Mouse (Mus musculus) liver, adult (tissue): Measurements from ENCODE around the gene Me1.

Source experiments
- GATA4 ChIP-seq: IDR thresholded peaks from 2 replicates; pipeline ENCODE4 v1.6.1; 2014; ENCODE audit warnings: mild to moderate bottlenecking, low read length; ENCODE audit not compliant: insufficient replicate concordance

Me1 gene

DNA sequence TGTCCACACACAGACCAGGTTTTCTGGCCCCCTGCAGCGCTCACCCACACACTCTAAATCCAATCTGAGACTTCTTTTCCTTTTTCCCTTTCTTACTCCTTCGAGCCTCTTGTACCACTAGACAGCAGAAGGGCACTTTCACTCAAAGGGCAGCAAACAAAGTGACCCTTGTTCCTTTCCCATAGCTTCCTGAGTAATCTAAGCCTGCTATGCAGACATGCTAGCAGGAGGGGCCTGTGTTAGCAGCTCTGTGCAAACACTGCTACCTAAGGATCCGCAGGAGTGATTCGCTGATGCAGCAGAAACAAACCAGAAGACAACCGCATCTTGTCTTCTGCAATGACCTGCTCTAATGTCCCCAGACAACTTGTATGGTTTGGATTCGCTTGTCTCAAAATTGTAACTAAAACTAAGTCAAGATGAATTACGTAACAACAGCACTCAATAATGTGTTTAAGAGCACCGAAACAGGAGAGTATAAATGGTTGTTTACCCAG is 12.0 kb downstream of the Me1 start:
- no peak for TF ChIP-seq GATA4

DNA sequence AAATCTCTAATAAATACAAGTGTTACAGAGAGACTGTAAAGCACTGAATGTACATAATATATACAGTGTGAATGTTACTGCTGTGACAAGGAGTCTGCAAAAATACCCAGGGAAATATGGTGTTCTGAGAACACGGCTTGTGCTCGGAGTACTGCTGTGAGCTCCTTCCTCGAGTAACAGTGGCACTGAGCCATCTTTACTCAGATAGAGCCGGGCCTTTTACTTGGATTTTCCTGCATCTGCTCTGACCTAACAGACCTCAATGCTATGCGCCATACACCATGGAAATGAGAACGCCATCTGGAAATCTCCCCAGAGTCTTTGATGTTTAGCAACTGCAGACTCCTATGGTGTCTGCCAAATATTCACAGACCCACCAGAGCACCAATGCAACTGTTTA is 12.9 kb downstream of the Me1 start:
- TF ChIP-seq GATA4 = no peak

DNA sequence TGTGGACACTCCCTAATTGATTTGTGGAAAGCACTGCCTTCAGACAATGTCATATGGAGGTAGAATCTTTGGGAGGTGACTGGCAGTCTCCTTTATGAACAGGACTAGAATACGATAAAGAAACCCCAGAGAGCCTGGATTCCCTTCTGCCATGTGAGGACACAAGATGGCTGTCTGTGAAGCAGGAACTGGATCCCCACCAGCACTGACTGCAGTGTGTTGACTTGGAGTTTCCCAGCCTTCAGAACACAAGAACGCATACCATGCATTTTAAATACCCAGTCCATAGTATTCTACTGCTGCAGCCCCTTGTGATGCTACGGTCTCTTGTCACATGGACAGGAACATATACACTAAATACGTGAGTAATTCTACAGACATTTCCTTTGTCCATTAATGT is 13.5 kb downstream of the Me1 start:
- no peak for TF ChIP-seq GATA4

DNA sequence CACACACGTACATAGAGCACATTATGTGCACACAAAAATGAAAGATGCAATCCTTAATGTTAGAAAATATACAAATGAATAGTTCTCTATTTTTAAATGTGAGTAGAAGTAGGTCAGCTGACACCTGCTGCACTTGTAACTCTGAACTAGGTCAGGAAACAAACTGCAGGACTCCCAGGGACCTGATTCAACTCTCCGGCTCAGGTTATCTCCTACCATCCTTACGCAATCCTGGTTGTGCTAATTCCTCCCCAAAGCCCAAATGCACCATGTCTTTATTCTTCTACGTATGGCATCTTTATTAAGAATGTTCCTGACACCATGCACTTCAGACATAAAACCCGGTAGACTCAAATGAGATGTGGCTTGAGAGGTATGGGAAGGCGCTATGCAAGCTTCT is 15.3 kb downstream of the Me1 start:
- peak; percentile 37; the same call in 1 of the 2 replicates for TF ChIP-seq GATA4

DNA sequence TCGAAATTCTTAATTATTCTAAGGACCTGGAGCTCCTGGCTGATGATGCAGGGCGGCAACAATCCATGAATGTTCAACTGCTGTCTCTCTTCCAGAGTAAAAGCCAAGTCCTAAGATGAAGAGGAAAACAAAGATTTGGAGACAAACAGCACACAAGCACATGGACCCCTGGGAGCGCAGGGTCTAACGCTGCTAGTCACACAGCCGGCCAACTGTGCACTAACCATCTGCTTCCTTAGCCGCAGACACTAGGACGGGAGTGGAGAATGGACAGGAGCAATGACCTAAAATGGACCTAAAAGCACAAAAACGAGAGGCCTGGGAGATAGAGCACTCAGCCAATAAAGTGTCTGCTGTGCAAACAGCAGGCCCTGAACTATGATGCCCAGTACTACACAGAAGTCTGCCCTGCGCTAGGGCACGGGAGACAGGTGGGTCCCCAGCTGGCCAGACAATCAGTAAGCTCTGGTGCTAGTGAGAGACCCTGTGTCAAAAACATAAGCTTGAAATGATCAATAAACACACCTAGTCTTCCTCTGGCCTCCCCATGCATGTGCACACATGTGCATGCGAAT is 15.8 kb downstream of the Me1 start:
- no peak for TF ChIP-seq GATA4

DNA sequence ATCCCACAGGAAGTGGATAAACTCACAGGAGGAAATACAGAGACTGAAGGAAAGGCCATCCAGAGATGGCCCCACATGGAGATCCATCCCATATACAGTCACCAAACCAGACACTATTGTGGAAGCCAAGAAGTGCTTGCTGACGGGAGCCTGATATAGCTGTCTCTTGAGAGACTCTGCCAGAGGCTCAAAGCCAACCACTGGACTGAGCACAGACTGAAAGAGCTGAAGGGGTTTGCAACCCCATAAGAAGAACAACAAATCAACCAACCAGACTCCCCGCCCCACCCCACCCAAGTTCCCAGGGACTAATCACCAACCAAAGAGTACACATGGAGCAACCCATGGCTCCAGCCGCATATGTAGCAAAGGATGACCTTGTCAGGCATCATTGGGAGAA is 19.5 kb downstream of the Me1 start:
- no peak for TF ChIP-seq GATA4

DNA sequence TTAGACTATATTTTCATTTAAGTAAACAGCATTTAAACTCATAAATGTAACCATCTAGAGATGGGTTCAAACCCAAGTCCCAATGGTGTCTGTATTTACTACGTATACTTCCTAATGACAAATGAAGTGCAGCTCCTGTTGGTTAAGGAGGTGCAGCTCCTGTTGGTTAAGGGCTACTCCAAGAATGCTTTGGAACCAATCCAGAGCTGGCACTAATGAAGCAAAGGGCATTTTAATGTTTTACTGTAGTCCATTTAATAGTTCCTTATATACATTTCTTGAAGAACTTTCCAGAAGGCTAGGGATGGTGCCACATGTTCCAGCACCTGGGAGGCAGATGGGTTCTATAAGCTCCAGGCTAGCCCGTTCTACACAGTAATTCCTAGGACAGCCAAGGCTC is 20.3 kb downstream of the Me1 start:
- no peak for TF ChIP-seq GATA4

DNA sequence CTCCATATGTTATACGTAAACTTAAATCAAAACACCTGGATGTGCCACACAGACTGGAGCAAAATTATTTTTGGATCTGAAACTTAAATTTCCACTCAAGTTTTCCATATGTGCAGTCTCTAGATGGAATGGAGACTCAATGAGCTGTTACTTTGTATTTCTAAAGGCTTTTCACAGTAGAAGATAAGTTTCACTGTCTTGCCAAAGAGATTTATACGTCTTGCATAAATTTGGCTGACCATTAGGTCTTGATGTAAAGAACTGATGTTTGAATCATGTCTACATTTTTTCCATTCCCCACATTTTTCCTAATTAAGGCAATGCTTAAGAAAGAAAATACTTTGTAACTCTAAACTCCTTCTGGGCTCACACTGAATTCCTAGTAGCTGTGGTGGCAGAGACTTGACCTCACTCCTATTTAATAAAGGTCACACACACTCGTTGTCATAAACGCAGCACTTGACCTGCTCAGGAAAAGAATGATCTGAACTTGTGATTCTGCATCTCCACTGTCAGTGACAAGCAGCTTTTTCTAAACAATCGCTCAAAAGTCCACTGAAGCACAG is 22.8 kb downstream of the Me1 start:
- no peak for TF ChIP-seq GATA4

DNA sequence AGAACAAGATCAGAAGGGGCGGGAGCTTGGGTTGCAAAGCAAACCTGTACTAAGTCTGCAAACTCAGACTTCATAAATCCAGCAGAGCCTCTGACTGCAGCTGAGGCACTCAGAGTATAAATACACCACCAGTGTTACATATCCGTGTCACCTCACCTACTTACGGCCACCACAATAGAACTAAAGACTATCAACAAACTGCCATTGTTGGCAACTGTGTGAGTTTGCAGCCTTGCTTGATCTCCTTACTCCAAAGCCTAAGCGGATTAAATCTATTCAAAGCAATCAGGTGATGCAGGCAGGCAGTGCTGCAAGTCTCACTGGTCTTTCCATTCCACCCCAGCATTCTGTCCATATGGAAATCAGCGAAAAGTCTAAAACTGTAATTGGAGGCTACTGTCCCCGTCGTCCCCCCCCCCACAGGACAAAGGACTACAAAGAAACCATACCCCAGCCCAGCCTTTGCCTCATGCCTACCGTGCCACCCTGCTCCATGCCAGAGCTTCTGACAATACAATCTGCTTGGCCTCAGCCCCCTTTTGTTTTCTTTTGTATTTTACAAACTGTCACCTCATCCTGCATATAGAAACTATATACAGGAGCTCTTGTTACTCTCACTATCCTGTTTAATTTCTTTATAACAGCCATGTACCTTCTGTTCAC is 27.0 kb downstream of the Me1 start:
- no peak for TF ChIP-seq GATA4

DNA sequence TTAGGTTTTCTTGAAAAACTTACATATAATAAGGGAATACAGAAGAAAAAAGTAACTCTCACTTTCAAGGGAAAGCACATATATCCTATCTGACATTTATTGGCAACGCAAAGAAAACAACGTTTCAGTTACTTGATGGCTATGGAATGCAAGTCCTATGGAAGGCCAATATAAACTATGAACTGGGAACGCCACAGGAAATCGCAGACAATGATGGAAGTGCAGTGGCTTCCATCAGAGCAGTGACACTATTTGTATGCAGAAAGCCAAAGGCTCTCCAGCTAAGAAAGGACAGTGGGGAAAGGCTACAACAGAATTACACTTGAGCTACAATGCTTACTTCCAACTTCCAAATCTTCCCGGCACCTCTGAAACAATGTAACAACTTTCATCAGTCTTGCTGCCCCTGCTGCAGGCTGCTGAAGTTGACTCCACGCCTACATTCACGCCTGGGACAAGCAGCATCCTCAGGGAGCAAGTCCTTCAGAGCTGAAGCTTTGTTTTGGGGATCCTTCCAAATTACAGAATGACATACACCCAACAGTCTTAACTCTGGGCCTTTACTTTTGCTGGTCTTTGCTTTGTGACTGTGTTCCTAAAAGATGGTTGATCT is 28.5 kb downstream of the Me1 start:
- TF ChIP-seq GATA4 = no peak

DNA sequence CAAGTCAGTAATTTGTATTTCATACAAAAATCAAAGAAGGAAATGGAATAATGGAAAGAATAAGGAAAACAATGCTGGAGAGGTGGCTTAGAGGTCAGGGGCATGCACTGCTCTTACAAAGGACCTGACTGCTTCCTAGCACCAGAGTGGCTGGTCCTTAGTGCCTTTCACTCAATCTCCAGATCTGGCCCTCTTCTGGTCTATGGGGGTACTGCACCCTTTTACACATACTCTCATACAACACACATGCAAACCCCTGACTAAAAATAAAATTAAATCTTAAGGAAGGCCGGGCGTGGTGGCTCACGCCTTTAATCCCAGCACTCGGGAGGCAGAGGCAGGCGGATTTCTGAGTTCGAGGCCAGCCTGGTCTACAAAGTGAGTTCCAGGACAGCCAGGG is 34.1 kb downstream of the Me1 start:
- no peak for TF ChIP-seq GATA4

DNA sequence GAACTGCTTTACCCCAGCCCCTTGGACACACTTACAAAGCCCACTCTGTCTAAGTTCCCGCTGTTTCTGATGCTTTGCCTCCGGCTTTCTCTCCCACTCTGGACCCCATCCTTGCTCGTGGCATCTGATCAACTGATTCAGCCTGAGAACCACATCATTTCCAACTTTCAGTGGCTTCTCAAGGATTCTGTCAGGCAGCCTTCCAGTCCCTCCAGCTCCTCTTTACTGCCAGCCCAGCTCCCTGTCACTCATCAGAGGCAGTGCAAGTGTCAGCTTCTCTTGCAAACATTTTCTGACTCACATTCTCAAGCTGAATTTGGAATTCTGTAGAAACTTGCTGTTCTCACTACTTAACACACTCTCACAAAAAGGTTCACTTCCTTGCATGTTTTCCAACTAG is 34.5 kb downstream of the Me1 start:
- no peak for TF ChIP-seq GATA4

DNA sequence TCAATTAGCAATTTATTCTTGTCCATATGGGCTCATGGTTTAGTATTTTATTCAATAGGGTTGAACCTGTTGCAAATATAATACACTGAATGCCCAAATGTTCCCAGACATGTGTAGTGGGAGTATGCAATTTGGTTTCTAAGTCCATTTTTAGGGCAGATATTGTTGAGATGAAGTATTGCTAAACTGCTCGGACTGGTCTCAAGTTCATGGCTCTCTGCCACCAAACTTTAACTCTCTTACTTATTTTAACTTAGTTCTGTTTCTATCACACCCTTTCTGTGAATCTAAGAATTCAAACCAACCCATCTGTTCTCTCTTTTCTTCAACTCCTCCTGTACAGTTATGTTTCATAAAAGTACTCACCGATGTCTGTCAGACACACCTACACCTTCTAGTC is 35.4 kb downstream of the Me1 start:
- TF ChIP-seq GATA4 = no peak

DNA sequence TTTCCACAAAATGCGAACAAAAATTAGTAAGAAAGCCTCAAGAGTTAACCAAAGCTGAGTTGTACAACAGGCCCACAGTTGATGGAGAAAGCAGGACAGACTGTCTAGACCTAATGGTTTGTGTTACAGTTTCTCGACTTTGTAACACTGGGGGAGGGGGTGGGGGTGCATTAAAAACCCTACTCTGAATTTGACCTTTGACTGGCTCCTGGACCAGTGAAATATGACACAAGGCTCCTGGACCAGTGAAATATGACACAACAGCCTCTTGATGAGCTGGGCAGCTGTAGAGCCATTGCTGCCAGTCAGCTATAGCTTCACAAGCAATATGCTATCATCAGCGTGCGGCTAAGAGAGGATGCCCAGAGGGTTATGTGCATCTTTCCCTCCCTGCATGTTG is 37.4 kb downstream of the Me1 start:
- no peak for TF ChIP-seq GATA4

DNA sequence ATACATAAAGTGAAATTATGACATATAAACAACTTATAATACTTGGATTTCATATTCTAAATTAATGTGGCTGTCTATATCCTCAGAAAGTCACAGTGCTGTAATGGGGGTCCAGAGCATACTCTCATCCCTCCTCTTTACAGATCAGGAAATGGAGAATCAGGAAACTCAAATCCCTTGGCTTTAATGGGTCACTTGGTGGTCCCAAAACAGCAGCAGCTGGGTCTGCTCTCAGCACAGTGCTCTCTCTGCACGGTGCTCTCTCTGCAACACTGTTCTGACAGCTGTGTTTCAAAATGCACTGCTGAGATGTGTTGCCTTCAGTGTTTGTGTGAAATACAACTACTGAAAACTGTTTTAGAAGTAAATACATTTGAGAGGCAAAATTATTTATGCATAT is 43.6 kb downstream of the Me1 start:
- TF ChIP-seq GATA4 = no peak

DNA sequence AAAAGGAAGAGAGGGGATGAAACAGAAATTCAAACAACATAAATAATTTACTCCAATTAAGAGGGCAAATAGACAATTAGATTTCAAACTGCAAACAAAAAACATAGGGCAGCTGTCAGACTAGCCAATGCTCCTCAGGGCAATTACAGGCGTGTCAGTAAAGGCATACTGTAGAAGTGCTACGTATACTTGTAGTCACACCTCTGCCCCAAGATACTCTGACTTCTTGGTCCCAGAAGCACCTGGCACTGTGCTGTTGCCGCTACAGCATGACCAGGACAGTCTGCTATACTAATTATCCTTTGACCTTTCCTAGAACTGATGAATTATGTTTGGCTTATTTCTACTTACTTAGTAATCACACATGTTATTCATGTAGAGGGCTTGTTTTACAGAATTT is 44.5 kb downstream of the Me1 start:
- no peak for TF ChIP-seq GATA4
